Mouse (Mus musculus) G1E (cell line): ENCODE measurements at regions not wholly inside any gene's neighbourhood (a gene's known extent, or its start where the extent isn't known, plus 50 kb on each side); places are given as distances from the start of the nearest gene placed in this dataset.

ENCODE experiments used
- CTCF ChIP-seq: IDR thresholded peaks from 2 replicates; pipeline ENCODE4 v1.5.1; 2012; ENCODE audit warnings: low read depth, low read length, inconsistent platforms, mixed read lengths
- GATA1 ChIP-seq: IDR thresholded peaks from 2 replicates; pipeline ENCODE4 v1.6.1; 2012; ENCODE audit warnings: borderline replicate concordance, low read length, inconsistent platforms, mixed read lengths
- GATA2 ChIP-seq: IDR thresholded peaks from 2 replicates; pipeline ENCODE4 v1.6.1; 2012; ENCODE audit warnings: low read depth, low read length, inconsistent platforms, borderline replicate concordance
- POLR2AphosphoS5 ChIP-seq: IDR thresholded peaks from 2 replicates; pipeline ENCODE4 v1.6.1; 2012; ENCODE audit warnings: low read depth, low read length, inconsistent platforms; ENCODE audit not compliant: insufficient replicate concordance
- TAL1 ChIP-seq: conservative IDR thresholded peaks from 2 replicates; pipeline ENCODE4 v1.6.1; 2012; ENCODE audit warnings: low read depth, low read length, inconsistent platforms, mixed read lengths

GRCm38 (mm10) chr7:69062506-69062905, 313.5 kb upstream of the Arrdc4 start:
- TF ChIP-seq CTCF (no peak), TAL1 (no peak), POLR2AphosphoS5 (no peak), GATA1 (no peak), GATA2 (no peak)
